In the genomic region with DNA sequence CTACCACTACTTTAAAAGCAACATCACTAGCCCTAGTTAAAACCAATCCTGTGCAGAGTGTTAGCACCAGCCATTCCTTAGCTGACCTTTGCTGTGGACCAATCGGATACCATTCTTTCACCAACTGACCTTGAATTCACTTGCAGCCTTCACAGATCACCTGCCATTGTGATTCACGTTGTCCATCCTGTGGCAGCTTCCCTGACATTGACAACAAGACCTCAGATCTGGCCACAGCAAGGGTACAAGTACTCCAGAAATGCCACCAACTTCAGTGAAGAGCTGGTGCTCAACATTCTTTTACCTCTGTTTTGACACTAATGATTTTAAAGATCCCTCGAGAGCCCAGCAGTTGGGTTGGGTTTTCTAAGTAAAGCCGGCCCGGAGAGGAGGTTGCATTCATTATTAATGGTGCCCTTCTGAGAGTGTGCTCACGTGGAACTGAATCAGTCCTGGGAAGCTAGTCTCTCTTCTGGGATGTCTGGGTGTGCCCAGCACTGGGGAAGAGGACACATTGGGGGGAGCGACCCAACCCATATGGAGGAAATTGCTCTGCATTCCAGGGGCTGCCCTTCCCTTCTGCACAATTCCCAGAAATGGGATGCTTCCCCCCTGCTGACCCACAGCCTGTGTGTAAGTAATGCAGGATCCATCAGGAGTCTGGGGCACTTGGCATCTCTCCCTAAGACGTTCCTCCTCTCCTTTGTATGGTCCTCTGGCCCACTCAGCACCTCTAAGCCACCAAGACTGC, we compare ENCODE assay signal across 14 mouse cellular contexts. TPM values are rescaled to one million over a fixed set of nuclear protein-coding genes. Genes with fewer than 3 reads are reported as not detected.
"Had no signal": no experiment of that assay in that cellular context is flagged by ENCODE, and none has a peak within 500 bp of the region (broad histone marks: within the 10 kb centered on the region; RNA-seq: fewer than 3 reads in every experiment).

No protein-coding gene starts in this region.

- H3K4me3 ChIP-seq: limb, embryonic 12.5 days; midbrain, embryonic 13.5 days; neural tube, embryonic 15.5 days had no signal

- H3K9me3 ChIP-seq: limb, embryonic 12.5 days; midbrain, embryonic 13.5 days; neural tube, embryonic 15.5 days had no signal

- DNase-seq: kidney, adult 8-10 months; right cerebral cortex, adult 18-20 months; right cerebral cortex, postnatal 25 days; thymus, adult 2 months; thymus, postnatal 36 days had no signal

- H3K27me3 ChIP-seq: limb, embryonic 12.5 days; midbrain, embryonic 13.5 days; neural tube, embryonic 15.5 days had no signal

- H3K9ac ChIP-seq: limb, embryonic 12.5 days; liver, embryonic 14.5 days; midbrain, embryonic 13.5 days; neural tube, embryonic 15.5 days had no signal

- H3K27ac ChIP-seq: limb, embryonic 12.5 days; liver, embryonic 14.5 days; midbrain, embryonic 13.5 days; neural tube, embryonic 15.5 days; stomach, postnatal 0 days had no signal

- H3K36me3 ChIP-seq: limb, embryonic 12.5 days; midbrain, embryonic 13.5 days; neural tube, embryonic 15.5 days had no signal

RNA-seq across cellular contexts. Expression of a gene that starts 31.1 kb away (rescaled TPM):
- total RNA-seq: left cerebral cortex, postnatal 36 days; liver, adult 2 months had no signal
- polyA plus RNA-seq: kidney, embryonic 16.5 days; limb, embryonic 12.5 days; liver, adult 2 months; neural tube, embryonic 11.5 days; stomach, postnatal 0 days had no signal
